Mouse (Mus musculus) liver, adult 2 months (tissue): Measurements from ENCODE around the gene Gm4340.
"Not testable (repeated sequence)": the region's sequence is repeated elsewhere in the genome, so short reads cannot be mapped to it uniquely, and the experiment has no call there.

Source experiments
- CTCF ChIP-seq: fragments of 200-500 bp; IDR thresholded peaks from 2 replicates; pipeline ENCODE4 v1.5.1; 2011; ENCODE audit warnings: low read depth, low read length, control low read depth
- POLR2A ChIP-seq: fragments of 200-500 bp; IDR thresholded peaks from 2 replicates; pipeline ENCODE4 v1.6.1; 2011; ENCODE audit warnings: low read length, control low read depth; ENCODE audit not compliant: insufficient read depth; ENCODE audit errors: extremely low read depth

DNA sequence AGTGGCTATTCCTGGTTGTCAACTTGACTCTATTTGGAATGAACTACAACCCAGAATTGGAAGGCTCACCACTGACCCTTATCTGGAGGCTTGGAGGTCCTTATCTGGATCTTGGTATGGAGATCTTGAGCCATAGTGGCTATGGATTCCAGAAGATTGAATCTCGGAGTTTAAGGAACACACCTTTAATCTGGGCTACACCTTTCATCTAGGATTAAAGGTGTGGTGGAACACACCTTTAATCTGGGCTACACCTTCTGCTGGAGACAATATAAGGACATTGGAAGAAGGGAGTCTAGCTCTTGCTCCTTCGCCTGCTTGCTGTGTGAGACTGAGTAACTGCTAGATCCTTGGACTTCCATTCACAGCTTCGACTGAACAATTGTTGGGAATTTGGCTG lies at the start of gene Gm4340:
- not testable (repeated sequence) for TF ChIP-seq CTCF, POLR2A
